Mouse (Mus musculus) erythroblast, embryonic 14.5 days (primary cell): Measurements from ENCODE around the gene Ttc39b.

ENCODE experiments used
- GATA1 ChIP-seq: IDR thresholded peaks from 2 replicates; pipeline ENCODE4 v1.6.1; 2012; ENCODE audit warnings: low read length, inconsistent platforms, mixed read lengths
- TAL1 ChIP-seq: IDR thresholded peaks from 3 replicates; pipeline ENCODE4 v1.6.1; 2012; ENCODE audit warnings: low read length, inconsistent platforms, mixed read lengths

DNA sequence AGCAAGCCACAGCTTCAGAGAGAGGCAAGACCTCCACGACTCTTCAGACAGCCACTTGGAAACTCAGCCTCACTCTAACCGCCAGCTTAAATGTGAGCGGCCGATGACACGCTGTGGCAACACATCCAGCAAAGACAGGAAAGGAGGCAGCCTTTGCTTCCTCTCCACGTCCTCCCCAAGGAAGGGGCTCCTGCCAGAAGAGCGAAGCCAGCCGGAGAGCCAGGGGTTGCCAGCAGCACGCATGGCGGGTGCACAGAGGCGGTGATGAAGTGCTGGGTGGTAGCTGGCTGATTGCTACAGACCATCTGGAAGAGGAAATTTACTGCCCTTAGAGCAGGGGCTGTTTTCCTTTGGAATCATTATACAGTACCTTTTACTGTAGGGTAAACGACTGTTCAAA is 112.3 kb downstream of the Ttc39b start:
- no peak for TF ChIP-seq GATA1
- TF ChIP-seq TAL1: no peak
